Mouse (Mus musculus): Measurements from ENCODE around the gene Txnrd2. TPM values are rescaled to one million over a fixed set of nuclear protein-coding genes. Genes with fewer than 3 reads are reported as not detected.

Gene Txnrd2
- polyA plus RNA-seq, 1 experiment from 2014 or later: 34.0 TPM

GRCm38 (mm10) chr16:18424364-18425045, 1.7 kb upstream of the Txnrd2 start:
- Histone ChIP-seq H3K36me3 (replicated peaks) (0 out of 2 replicates have a peak, but pooled peaks cover 7% of the 10 kb centered on the region), H3K4me3 (peak overlapping the region; percentile 80; the same call in 1 of the 2 replicates), H3K27ac (no peak overlapping the region), H3K27me3 (replicated peaks) (no peaks in the 10 kb centered on the region), H3K4me1 (peaks cover 26% of the 10 kb centered on the region), H3K4me2 (peak overlapping the region; percentile 81), H3K9me3 (no peaks in the 10 kb centered on the region), H3K9ac (no peak overlapping the region)
- WGBS: 82% methylated on average over 11 of the region's 11 CpGs
- ATAC-seq (replicated peaks): no peak

DNA sequence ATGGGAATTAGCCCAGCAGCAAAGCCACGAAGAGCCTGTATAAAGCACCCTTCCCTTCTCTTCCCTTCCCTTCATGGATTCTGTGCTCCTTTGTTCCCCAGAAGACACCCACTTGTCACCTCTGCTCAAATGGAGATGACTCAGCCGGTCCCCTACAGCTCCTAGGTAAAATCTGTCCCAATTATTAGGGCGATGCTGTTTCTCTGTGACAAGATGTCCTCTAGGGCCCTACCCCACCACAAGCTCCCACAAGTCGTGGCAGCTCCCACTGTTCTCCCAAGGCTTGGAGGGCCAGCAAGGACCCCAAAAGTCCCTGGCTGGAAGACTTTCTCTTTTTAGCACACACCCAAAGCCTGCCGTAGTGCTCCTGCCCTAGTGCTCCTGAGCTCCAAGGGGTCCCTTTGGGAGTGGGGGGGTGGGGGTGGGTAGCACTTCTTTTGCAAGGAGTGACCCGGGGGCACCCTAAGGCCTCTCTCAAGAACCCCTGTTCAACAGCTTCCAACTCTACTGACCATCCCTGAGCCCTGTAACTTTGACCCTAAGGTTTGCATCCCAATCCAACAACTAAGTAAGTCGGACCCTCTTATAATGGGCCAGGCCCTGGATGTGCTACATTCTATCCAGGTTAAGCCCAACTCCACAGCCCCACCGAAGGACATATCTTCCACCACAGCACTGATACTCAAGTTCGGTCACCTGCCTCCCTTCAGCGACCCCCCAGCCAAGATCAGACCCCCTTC, 539 bp upstream of the Txnrd2 start:
- WGBS: 25% methylated on average over 10 of the region's 10 CpGs
- peak; percentile 69 for ATAC-seq (replicated peaks)
- H3K27ac ChIP-seq: peak overlapping the region; percentile 74
- peak overlapping the region; percentile 81 for H3K4me2 ChIP-seq
- peak overlapping the region; percentile 82 for H3K9ac ChIP-seq
- 0 out of 2 replicates have a peak, but pooled peaks cover 7% of the 10 kb centered on the region for H3K36me3 ChIP-seq (replicated peaks)
- H3K4me3 ChIP-seq: peak overlapping the region; percentile 80
- no peaks in the 10 kb centered on the region for H3K9me3 ChIP-seq
- H3K27me3 ChIP-seq (replicated peaks): no peaks in the 10 kb centered on the region
- H3K4me1 ChIP-seq: peaks cover 26% of the 10 kb centered on the region

- ATAC-seq (replicated peaks): no peak
- 0 out of 2 replicates have a peak, but pooled peaks cover 7% of the 10 kb centered on the region for H3K36me3 ChIP-seq (replicated peaks)
- no peaks in the 10 kb centered on the region for H3K27me3 ChIP-seq (replicated peaks)
- H3K27ac ChIP-seq: peak within 1 kb of the TSS; percentile 74
- H3K4me1 ChIP-seq: peaks cover 26% of the 10 kb centered on the region
- peak within 1 kb of the TSS; percentile 81 for H3K4me2 ChIP-seq
- H3K9me3 ChIP-seq: no peaks in the 10 kb centered on the region
- 57% methylated on average over 5 of the region's 5 CpGs for WGBS
- peak within 1 kb of the TSS; percentile 80 for H3K4me3 ChIP-seq
- peak within 1 kb of the TSS; percentile 82 for H3K9ac ChIP-seq
Measured at GRCm38 (mm10) chr16:18426802-18427280, 657 bp downstream of the Txnrd2 start, which contains the start of gene Comt. Gene Comt, minus strand, starts transcription at chr16:18426852.

- Histone ChIP-seq H3K9ac (no peak overlapping the region), H3K27me3 (replicated peaks) (no peaks in the 10 kb centered on the region), H3K27ac (no peak overlapping the region), H3K9me3 (no peaks in the 10 kb centered on the region), H3K4me1 (peaks cover 26% of the 10 kb centered on the region), H3K4me2 (no peak overlapping the region), H3K4me3 (no peak overlapping the region), H3K36me3 (replicated peaks) (0 out of 2 replicates have a peak, but pooled peaks cover 5% of the 10 kb centered on the region)
- WGBS: 87% methylated on average over 5 of the region's 5 CpGs
- ATAC-seq (replicated peaks): no peak
Measured at GRCm38 (mm10) chr16:18428011-18428515, 1.9 kb downstream of the Txnrd2 start.

- no peak for ATAC-seq (replicated peaks)
- no peak overlapping the region for H3K4me3 ChIP-seq
- peaks cover 26% of the 10 kb centered on the region for H3K4me1 ChIP-seq
Measured at GRCm38 (mm10) chr16:18428516-18429042, 2.4 kb downstream of the Txnrd2 start.

GRCm38 (mm10) chr16:18429641-18430040, 3.5 kb downstream of the Txnrd2 start:
- no peak for ATAC-seq (replicated peaks)
- peaks cover 17% of the 10 kb centered on the region for H3K4me1 ChIP-seq
- H3K36me3 ChIP-seq (replicated peaks): no peaks in the 10 kb centered on the region
- H3K27me3 ChIP-seq (replicated peaks): no peaks in the 10 kb centered on the region
- WGBS: 91% methylated on average over 8 of the region's 8 CpGs
- H3K4me3 ChIP-seq: no peak overlapping the region
- H3K4me2 ChIP-seq: no peak overlapping the region
- no peaks in the 10 kb centered on the region for H3K9me3 ChIP-seq
- no peak overlapping the region for H3K9ac ChIP-seq
- H3K27ac ChIP-seq: no peak overlapping the region

More at GRCm38 (mm10) chr16:18428516-18429042, 2.4 kb downstream of the Txnrd2 start:
- WGBS: 90% methylated on average over 7 of the region's 7 CpGs
- Histone ChIP-seq H3K27me3 (replicated peaks) (no peaks in the 10 kb centered on the region), H3K9me3 (no peaks in the 10 kb centered on the region), H3K36me3 (replicated peaks) (no peaks in the 10 kb centered on the region), H3K4me2 (no peak overlapping the region), H3K27ac (no peak overlapping the region), H3K9ac (no peak overlapping the region)

DNA sequence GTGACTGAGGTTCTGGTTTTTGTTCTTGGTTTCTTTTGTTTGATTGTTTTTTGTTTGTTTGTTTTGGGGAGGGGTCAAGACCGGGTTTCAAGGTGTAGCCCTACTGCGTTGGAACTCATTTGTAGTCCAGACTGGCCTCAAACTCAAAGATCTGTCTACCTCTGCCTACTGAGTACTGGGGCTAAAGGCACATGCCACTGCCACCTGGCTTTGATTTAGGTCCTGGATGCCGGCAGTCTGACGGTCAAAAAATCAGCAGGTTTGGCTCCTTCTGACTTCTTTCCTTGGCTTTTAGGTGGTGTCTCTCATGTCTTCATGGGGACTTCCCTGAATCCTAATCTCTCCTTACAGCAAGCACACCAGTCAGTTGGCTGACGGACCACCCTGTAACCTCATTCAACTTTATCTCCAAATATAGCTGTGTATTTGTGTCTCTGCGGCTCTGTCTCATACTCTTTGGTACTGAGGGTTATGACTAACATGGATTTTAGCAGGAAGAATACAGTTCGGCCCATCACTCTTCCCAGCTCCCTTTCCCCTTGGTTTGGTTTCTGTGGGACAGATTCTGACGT, 4.5 kb downstream of the Txnrd2 start:
- H3K9ac ChIP-seq: no peak overlapping the region
- H3K27me3 ChIP-seq (replicated peaks): no peaks in the 10 kb centered on the region
- WGBS: 85% methylated on average over 8 of the region's 8 CpGs
- H3K27ac ChIP-seq: no peak overlapping the region
- no peaks in the 10 kb centered on the region for H3K9me3 ChIP-seq
- no peaks in the 10 kb centered on the region for H3K36me3 ChIP-seq (replicated peaks)
- H3K4me1 ChIP-seq: peaks cover 6% of the 10 kb centered on the region
- no peak overlapping the region for H3K4me2 ChIP-seq
- H3K4me3 ChIP-seq: no peak overlapping the region
- no peak for ATAC-seq (replicated peaks)

DNA sequence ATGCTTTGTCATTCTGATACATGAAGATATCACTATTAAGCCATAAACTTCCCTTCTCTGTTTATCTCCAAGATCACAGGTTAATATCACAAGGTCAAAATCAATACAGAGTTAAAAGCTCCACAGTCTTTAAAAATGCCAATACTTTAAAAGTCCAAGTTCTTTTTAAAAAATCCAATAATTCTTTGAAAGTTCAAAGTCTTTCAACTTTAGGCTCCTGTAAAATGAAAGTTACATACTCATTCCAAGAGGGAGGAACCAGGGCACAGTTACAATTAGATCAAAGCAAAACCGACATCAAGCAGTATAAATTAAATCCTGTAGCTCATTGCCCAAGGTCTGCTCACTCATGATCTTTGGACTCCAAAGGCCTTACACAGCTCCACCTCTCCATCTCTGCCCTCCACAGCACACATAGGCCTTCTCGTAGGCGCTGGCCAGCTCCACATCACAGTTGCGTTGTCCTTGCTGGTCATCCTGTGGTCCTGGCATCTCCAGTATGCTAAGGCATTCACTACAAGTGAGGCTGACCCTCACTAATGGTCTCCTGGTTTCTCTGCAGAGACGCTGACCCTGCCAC, 7.2 kb downstream of the Txnrd2 start:
- WGBS: 97% methylated on average over 5 of the region's 5 CpGs
- no peak for ATAC-seq (replicated peaks)
- H3K9me3 ChIP-seq: no peaks in the 10 kb centered on the region

GRCm38 (mm10) chr16:18436128-18436527, 9.9 kb downstream of the Txnrd2 start:
- H3K9ac ChIP-seq: no peak overlapping the region
- no peaks in the 10 kb centered on the region for H3K9me3 ChIP-seq
- H3K36me3 ChIP-seq (replicated peaks): no peaks in the 10 kb centered on the region
- no peaks in the 10 kb centered on the region for H3K4me1 ChIP-seq
- H3K4me2 ChIP-seq: no peak overlapping the region
- H3K4me3 ChIP-seq: no peak overlapping the region
- no peak for ATAC-seq (replicated peaks)
- no peak overlapping the region for H3K27ac ChIP-seq
- 96% methylated on average over 6 of the region's 6 CpGs for WGBS
- H3K27me3 ChIP-seq (replicated peaks): no peaks in the 10 kb centered on the region

More for the DNA sequence above, 7.2 kb downstream of the Txnrd2 start:
- no peak overlapping the region for H3K27ac ChIP-seq
- no peaks in the 10 kb centered on the region for H3K36me3 ChIP-seq (replicated peaks)
- no peak overlapping the region for H3K4me2 ChIP-seq
- no peaks in the 10 kb centered on the region for H3K4me1 ChIP-seq
- H3K4me3 ChIP-seq: no peak overlapping the region
- no peak overlapping the region for H3K9ac ChIP-seq
- no peaks in the 10 kb centered on the region for H3K27me3 ChIP-seq (replicated peaks)

GRCm38 (mm10) chr16:18443385-18443841, 17.2 kb downstream of the Txnrd2 start:
- Histone ChIP-seq H3K9ac (no peak overlapping the region), H3K27ac (no peak overlapping the region), H3K36me3 (replicated peaks) (no peaks in the 10 kb centered on the region), H3K27me3 (replicated peaks) (no peaks in the 10 kb centered on the region), H3K9me3 (no peaks in the 10 kb centered on the region), H3K4me1 (no peaks in the 10 kb centered on the region), H3K4me3 (no peak overlapping the region), H3K4me2 (no peak overlapping the region)
- 24% methylated on average over 8 of the region's 8 CpGs for WGBS
- ATAC-seq (replicated peaks): peak; percentile 92

DNA sequence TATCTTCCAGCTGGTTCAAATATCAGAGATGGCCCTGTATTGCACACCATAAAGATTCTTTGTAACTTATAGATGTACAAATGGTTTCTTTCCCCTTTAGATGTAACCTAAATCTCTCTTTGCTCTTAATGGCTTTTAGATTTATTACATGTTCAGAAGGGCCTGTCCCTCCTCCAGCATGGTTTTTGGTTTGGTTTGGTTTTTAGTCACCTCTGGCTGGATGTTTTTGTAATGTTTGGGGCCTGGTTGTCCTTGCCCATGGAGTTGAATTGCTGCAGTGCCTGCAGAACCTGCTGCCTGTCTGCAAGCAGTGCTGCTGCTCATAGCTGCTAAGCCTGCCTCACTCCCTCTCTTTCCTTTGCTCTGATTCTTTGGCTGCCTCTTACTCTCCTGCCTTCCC, 21.1 kb downstream of the Txnrd2 start:
- Histone ChIP-seq H3K4me3 (no peak overlapping the region), H3K4me1 (no peaks in the 10 kb centered on the region), H3K4me2 (no peak overlapping the region), H3K36me3 (replicated peaks) (no peaks in the 10 kb centered on the region), H3K27ac (no peak overlapping the region), H3K27me3 (replicated peaks) (no peaks in the 10 kb centered on the region), H3K9ac (no peak overlapping the region), H3K9me3 (no peaks in the 10 kb centered on the region)
- no peak for ATAC-seq (replicated peaks)

All from midbrain, embryonic 15.5 days (tissue).